Mouse (Mus musculus) neutrophil, adult 59 days (primary cell): ENCODE measurements around the gene Rab42. TPM values are rescaled to one million over a fixed set of nuclear protein-coding genes. Genes with fewer than 3 reads are reported as not detected.

ENCODE experiments used
- total RNA-seq, 2 experiments: library from RNA; stranded (reverse); gene quantifications; 1 replicate in 1 of 2; 2 replicates in 1 of 2; pipeline ENCODE4 v1.2.4; 2023

The Rab42 gene
- under 1 TPM in 1 of 2 experiments, not detected in 1; 0.53 TPM for total RNA-seq

DNA sequence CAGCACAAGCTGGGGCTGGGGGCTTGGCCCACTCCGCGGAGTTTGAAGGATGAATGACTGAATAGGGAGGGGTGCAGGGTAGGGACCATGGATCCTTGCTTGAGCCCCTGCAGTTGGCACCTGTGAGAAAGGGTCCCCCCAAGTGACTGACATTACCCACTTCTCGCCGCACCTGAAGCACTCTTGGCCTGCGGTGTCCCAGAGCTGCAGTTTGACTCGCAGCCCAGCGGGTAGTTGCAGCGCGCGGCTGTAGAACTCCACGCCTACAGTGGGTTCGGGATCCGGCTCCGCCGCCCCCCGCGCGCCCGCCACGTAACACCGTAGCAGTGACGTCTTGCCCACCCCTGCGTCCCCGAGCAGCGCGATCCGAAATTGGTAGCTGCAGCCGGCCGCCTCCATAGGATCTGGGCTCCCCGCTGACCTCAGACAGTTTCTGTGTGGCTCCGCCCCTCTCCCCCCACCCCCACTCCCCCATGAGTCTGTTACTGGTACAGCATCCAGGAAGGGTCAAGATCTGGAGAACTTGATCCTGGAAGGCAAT lies at the start of gene Rab42:
Gene Rab42 (minus strand): TSS at position 447 of the 541 bp plus-strand sequence.

DNA sequence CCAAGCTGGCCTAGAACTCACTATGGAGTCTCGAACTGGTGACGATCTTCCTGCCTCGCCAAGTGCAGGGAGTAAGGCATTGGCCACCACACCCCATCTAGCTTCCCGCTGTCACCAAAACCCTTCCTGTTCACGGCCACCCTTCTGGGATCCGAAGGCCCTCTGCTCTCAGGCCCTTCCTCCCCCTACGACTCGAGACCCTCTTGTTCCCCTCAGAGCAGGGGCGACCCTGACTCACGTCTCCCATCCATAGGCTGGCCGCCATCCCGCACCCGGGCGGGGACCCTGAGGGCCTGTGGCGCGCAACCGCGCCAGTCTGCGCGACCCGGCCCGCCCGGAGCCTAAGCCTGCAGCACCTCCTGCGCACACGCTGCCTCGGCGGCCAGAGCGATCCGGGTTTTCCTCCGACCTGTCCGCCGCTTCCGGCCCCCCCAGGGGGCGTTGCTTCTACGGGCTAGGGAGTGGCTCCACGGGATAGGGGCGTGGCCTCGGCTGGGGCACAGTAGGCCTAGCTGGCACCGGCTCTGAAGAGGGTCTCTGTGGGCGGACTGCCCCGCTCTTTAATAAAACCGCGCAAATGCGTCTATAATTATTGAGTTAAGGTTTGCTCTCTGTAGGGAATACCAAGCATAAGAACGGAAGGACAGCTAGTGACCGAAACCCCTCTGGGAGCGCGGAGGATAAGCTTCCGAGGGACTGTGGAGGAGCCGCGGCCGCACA lies 26.1 kb upstream of the Rab42 start, which contains the start of gene Trnau1ap:
Gene Trnau1ap (minus strand): TSS at position 424 of the 720 bp plus-strand sequence.

DNA sequence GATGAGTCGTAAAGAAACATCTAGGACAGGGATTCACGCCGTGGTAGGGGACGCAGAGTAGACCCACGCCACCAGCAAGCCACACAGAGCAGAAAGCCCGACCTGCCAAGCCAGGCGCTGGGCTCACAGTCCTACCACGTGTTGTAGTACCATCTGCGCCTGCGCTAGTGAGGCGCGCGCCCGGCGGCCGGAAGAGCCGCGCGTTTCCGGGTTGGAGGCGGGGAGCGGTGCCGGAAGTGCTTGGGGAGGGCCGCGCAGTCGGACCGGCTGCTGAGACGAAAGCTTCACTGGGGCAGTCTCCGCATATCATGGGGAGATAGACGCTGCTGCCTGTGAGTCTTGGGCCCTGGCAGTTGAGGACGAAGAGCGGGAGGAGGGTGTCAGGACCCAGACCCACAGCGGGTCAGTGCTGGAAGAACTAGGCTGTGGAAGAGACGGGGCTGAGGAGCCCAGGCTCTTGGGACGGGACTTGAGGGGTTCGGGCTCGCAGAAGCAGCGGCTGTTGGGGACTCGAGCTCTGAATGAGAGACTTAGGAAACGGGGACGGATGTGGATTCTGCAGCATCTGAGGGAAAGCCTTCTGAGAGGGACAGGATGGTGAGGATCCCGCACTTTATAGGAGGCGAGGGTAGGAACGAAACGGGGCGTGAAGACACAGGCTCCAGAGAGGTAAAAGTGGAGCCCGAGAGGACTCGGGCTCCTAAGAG lies 28.9 kb downstream of the Rab42 start, which contains the start of gene Taf12:
Gene Taf12 (plus strand): TSS at position 220 of the 707 bp plus-strand sequence.

DNA sequence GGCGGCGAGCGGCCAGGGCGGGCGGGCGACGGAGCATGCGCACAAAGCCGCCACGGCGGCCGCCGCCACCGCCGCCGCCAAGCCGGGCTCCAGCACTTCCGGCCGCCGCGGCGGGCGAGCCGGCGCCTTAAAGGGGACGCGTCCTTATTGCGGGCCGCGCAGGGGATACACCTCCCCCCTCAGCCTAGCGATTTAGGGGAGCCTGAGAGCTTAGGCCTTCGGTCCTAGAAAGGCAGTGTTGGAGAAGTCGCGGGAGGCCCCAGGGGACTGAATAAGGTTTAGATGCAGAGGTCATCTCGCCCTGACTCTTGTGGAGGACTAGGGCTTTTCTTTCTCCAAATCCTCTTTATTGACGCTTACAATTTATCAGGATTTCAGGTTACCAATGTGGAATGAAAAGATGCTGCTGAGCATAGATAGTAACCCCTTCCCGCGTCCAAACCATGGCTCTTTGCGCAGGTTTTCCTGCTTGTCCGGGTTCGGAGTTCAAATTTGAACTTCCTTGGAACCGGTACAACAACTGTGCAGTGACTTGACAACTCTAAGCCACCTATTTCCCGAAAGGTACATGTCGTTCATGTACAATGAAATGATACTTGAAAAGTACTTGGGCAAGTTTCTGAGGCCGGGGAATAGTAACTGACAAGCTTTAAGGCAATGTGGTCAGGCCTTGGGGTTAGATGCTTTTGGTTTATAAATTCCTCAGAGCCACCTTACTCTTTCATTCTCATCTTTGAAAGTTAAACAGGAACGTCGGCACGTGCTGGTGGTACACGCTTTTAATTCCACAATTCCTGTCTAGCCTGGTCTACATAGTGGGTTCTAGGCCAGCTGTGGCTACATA lies 41.4 kb downstream of the Rab42 start, which contains the start of gene Gmeb1:
Gene Gmeb1 (minus strand): TSS at position 89 of the 844 bp plus-strand sequence.

Other genes with a start within 250 kb of the Rab42 start
- under 1 TPM; 0.15 to 0.16 TPM for gene Gm10300, start 228.7 kb downstream of the Rab42 start, total RNA-seq
- 10 to 100 TPM; 80.9 to 81.5 TPM for gene Epb41, start 228.1 kb downstream of the Rab42 start, total RNA-seq
- not detected for gene Oprd1, start 158.9 kb downstream of the Rab42 start, total RNA-seq
- 10 to 100 TPM; 36.5 to 41.0 TPM for gene Ythdf2, start 91.1 kb downstream of the Rab42 start, total RNA-seq
- gene Gmeb1, start 41.8 kb downstream of the Rab42 start, total RNA-seq = 10 to 100 TPM; 32.2 to 39.5 TPM
- gene Taf12, start 29.0 kb downstream of the Rab42 start, total RNA-seq = 10 to 100 TPM; 30.4 to 35.6 TPM
- gene Trnau1ap, start 26.2 kb upstream of the Rab42 start, total RNA-seq = 10 to 100 TPM; 12.6 to 15.6 TPM
- 10 to 100 TPM; 23.5 to 27.1 TPM for gene Rcc1, start 50.2 kb upstream of the Rab42 start, total RNA-seq
- 10 to 100 TPM; 20.9 to 24.7 TPM for gene Phactr4, start 119.1 kb upstream of the Rab42 start, total RNA-seq
- gene Med18, start 160.5 kb upstream of the Rab42 start, total RNA-seq = 1 to 10 TPM; 7.8 to 9.7 TPM
- 10 to 100 TPM; 45.0 to 47.2 TPM for gene Sesn2, start 207.1 kb upstream of the Rab42 start, total RNA-seq
- gene Atpif1, start 230.3 kb upstream of the Rab42 start, total RNA-seq = 100 to 1,000 TPM; 131 to 153 TPM
- gene Dnajc8, start 232.2 kb upstream of the Rab42 start, total RNA-seq = 10 to 100 TPM; 61.6 to 68.9 TPM